Mouse (Mus musculus) MEL (cell line): ENCODE results near the gene Vdr. TPM values are rescaled to one million over a fixed set of nuclear protein-coding genes. Genes with fewer than 3 reads are reported as not detected.

Experiments used
- DNase-seq: peaks from one replicate; pipeline ENCODE4 v3.0.0; 2011; ENCODE audit warnings: low read depth, low spot score
- H3K27ac ChIP-seq: 2 replicates; pipeline ENCODE4 v1.5.1; 2012; ENCODE audit warnings: low read depth, mild to moderate bottlenecking, control low read depth, low read length, moderate library complexity; ENCODE audit not compliant: control insufficient read depth
- H3K27me3 ChIP-seq, 2 experiments: fragments of 150-350 bp in 1 of 2; sonication (generic) in 1 of 2; 2 replicates each; pipeline ENCODE4 v1.6.1; 2012; ENCODE audit warnings: low read length in 2 of 2, mild to moderate bottlenecking in 2 of 2, improper control_type of control experiment in 1 of 2, moderate library complexity in 1 of 2; ENCODE audit not compliant: insufficient read depth in 2 of 2, control insufficient read depth in 1 of 2
- H3K36me3 ChIP-seq, 2 experiments: 2 replicates each; pipeline ENCODE4 v1.6.1; 2012 to 2014; ENCODE audit warnings: low read length in 2 of 2, improper control_type of control experiment in 1 of 2, inconsistent platforms in 1 of 2, mild to moderate bottlenecking in 1 of 2; ENCODE audit not compliant: insufficient read depth in 2 of 2, control insufficient read depth in 1 of 2
- H3K4me1 ChIP-seq, 2 experiments: fragments of 150-350 bp in 1 of 2; sonication (generic) in 1 of 2; 2 replicates each; pipeline ENCODE4 v1.6.1; 2012; ENCODE audit warnings: low read length in 2 of 2, improper control_type of control experiment in 1 of 2, mild to moderate bottlenecking in 1 of 2; ENCODE audit not compliant: insufficient read depth in 2 of 2, control insufficient read depth in 1 of 2
- H3K4me3 ChIP-seq, 2 experiments: fragments of 150-350 bp in 1 of 2; sonication (generic) in 1 of 2; 2 replicates each; pipeline ENCODE4 v1.5.1; 2012; ENCODE audit warnings: low read depth in 2 of 2, low read length in 2 of 2, mild to moderate bottlenecking in 2 of 2, moderate library complexity in 2 of 2, control low read depth in 1 of 2, improper control_type of control experiment in 1 of 2; ENCODE audit not compliant: control insufficient read depth in 1 of 2, insufficient read depth in 1 of 2
- H3K79me2 ChIP-seq: 2 replicates; pipeline ENCODE4 v1.6.1; 2012; ENCODE audit warnings: mild to moderate bottlenecking, low read length, moderate library complexity; ENCODE audit not compliant: control insufficient read depth, poor library complexity, insufficient read depth
- H3K9ac ChIP-seq: 2 replicates; pipeline ENCODE4 v1.6.1; 2012; ENCODE audit warnings: low read depth, mild to moderate bottlenecking, control low read depth, low read length, moderate library complexity; ENCODE audit not compliant: control insufficient read depth, poor library complexity, severe bottlenecking
- H3K9me3 ChIP-seq: fragments of 150-350 bp; sonication (generic); replicated peaks from 2 replicates; pipeline ENCODE4 v1.6.1; 2012; ENCODE audit warnings: mild to moderate bottlenecking, low read length, improper control_type of control experiment, moderate library complexity; ENCODE audit not compliant: insufficient read depth
- CHD1 ChIP-seq: IDR thresholded peaks from 2 replicates; pipeline ENCODE4 v1.6.1; 2012; ENCODE audit warnings: low read depth, mild to moderate bottlenecking, inconsistent platforms, low read length, improper control_type of control experiment
- CHD2 ChIP-seq: IDR thresholded peaks from 2 replicates; pipeline ENCODE4 v1.6.1; 2011; ENCODE audit warnings: low read length, improper control_type of control experiment
- E2F4 ChIP-seq: IDR thresholded peaks from 2 replicates; pipeline ENCODE4 v1.6.1; 2011; ENCODE audit warnings: low read depth, low read length, improper control_type of control experiment, borderline replicate concordance
- ETS1 ChIP-seq: IDR thresholded peaks from 2 replicates; pipeline ENCODE4 v1.6.1; 2012; ENCODE audit warnings: low read depth, mild to moderate bottlenecking, inconsistent platforms, low read length, improper control_type of control experiment, moderate library complexity
- GABPA ChIP-seq: IDR thresholded peaks from 2 replicates; pipeline ENCODE4 v1.6.1; 2012; ENCODE audit warnings: low read depth, mild to moderate bottlenecking, inconsistent platforms, low read length, improper control_type of control experiment, moderate library complexity
- GATA1 ChIP-seq: IDR thresholded peaks from 2 replicates; pipeline ENCODE4 v1.6.1; 2011; ENCODE audit warnings: low read depth, low read length, improper control_type of control experiment
- MAFK ChIP-seq: IDR thresholded peaks from 2 replicates; pipeline ENCODE4 v1.6.1; 2011; ENCODE audit warnings: low read depth, mild to moderate bottlenecking, low read length, improper control_type of control experiment, borderline replicate concordance
- MAX ChIP-seq: IDR thresholded peaks from 2 replicates; pipeline ENCODE4 v1.6.1; 2011; ENCODE audit warnings: low read length, improper control_type of control experiment
- MYC ChIP-seq: IDR thresholded peaks from 2 replicates; pipeline ENCODE4 v1.6.1; 2011; ENCODE audit warnings: low read depth, mild to moderate bottlenecking, low read length, improper control_type of control experiment, moderate library complexity
- POLR2AphosphoS2 ChIP-seq: IDR thresholded peaks from 2 replicates; pipeline ENCODE4 v1.6.1; 2011; ENCODE audit warnings: low read length, improper control_type of control experiment
- POLR2AphosphoS5 ChIP-seq: IDR thresholded peaks from 2 replicates; pipeline ENCODE4 v1.6.1; 2012; ENCODE audit warnings: low read depth, borderline replicate concordance, mild to moderate bottlenecking, inconsistent platforms, low read length, moderate library complexity, mixed read lengths
- TAL1 ChIP-seq: IDR thresholded peaks from 2 replicates; pipeline ENCODE4 v1.6.1; 2012; ENCODE audit warnings: mild to moderate bottlenecking, inconsistent platforms, low read length, moderate library complexity, mixed read lengths
- TBP ChIP-seq: IDR thresholded peaks from 2 replicates; pipeline ENCODE4 v1.8.0; 2011; ENCODE audit warnings: low read depth, low read length, improper control_type of control experiment
- ZKSCAN1 ChIP-seq: IDR thresholded peaks from 2 replicates; pipeline ENCODE4 v1.6.1; 2012; ENCODE audit warnings: low read depth, mild to moderate bottlenecking, inconsistent platforms, low read length, improper control_type of control experiment, moderate library complexity
- ZMIZ1 ChIP-seq: IDR thresholded peaks from 2 replicates; pipeline ENCODE4 v1.6.1; 2012; ENCODE audit warnings: low read depth, mild to moderate bottlenecking, inconsistent platforms, low read length, improper control_type of control experiment, moderate library complexity
- polyA plus RNA-seq, 2 experiments: library from polyadenylated mRNA; stranded (reverse) in 1 of 2; unstranded in 1 of 2; fragments of >175 nt in 1 of 2; fragments of >200 nt in 1 of 2; gene quantifications; 2 replicates each; pipeline versions ENCODE4 v1.2.1 to v1.2.4; 2012; ENCODE audit warnings: low replicate concordance in 2 of 2, low read depth in 1 of 2; ENCODE audit not compliant: insufficient read length in 2 of 2, insufficient read depth in 1 of 2, missing spikeins in 1 of 2
- total RNA-seq: library from RNA; depleted of rRNA; stranded (reverse); fragments of 300-350 nt; gene quantifications from 2 replicates; pipeline ENCODE4 v1.2.3, GENCODE M21; 2012

The Vdr gene
- total and polyA plus RNA-seq, 3 experiments, result 0.54 to 1.9 TPM; not detected in 1

GRCm38 (mm10) chr15:97865175-97865574 is 45.3 kb downstream of the Vdr start (continued):
- TF ChIP-seq MAFK (no peak), ETS1 (0 out of 2 replicates have a peak, but pooled peaks have one; percentile 14), ZKSCAN1 (no peak), GABPA (0 out of 2 replicates have a peak, but pooled peaks have one; percentile 10), POLR2AphosphoS2 (peak; percentile 74; the same call in 1 of the 2 replicates), MAX (peak; percentile 24; the same call in 1 of the 2 replicates), TBP (no peak)
- TF ChIP-seq, all 39 proteins: peak for 15

GRCm38 (mm10) chr15:97864361-97865045 is 45.9 kb downstream of the Vdr start:
- Histone ChIP-seq H3K27me3 (no peaks in the 10 kb centered on the region), H3K27ac (peak overlapping the region; percentile 54), H3K4me1 (peaks cover 27 to 35% of the 10 kb centered on the region in 2 experiments), H3K9me3 (no peaks in the 10 kb centered on the region), H3K79me2 (no peaks in the 10 kb centered on the region), H3K4me3 (no peak overlapping the region), H3K36me3 (peaks cover 23 to 28% of the 10 kb centered on the region in 2 experiments), H3K9ac (no peak overlapping the region)
- peak; percentile 43 for DNase-seq
- TF ChIP-seq TAL1 (no peak), CHD2 (no peak), MAFK (no peak), E2F4 (no peak), ZMIZ1 (no peak), MYC (0 out of 2 replicates have a peak, but pooled peaks have one; percentile 8), POLR2AphosphoS5 (peak; percentile 43; the same call in 1 of the 2 replicates), CHD1 (no peak), GATA1 (no peak)

- Histone ChIP-seq H3K4me3 (no peak overlapping the region), H3K9me3 (no peaks in the 10 kb centered on the region), H3K9ac (no peak overlapping the region), H3K27me3 (no peaks in the 10 kb centered on the region), H3K27ac (no peak overlapping the region), H3K79me2 (no peaks in the 10 kb centered on the region), H3K4me1 (peaks cover 21 to 24% of the 10 kb centered on the region in 2 experiments), H3K36me3 (peaks cover 19 to 25% of the 10 kb centered on the region in 2 experiments)
- TF ChIP-seq POLR2AphosphoS2 (no peak), ZMIZ1 (peak; percentile 14; the same call in 1 of the 2 replicates)
- DNase-seq, result peak; percentile 19
These were observed 46.9 kb downstream of the Vdr start for GRCm38 (mm10) chr15:97863494-97863881.
